Mouse (Mus musculus) gastrocnemius, postnatal 10 days (tissue): ENCODE measurements around the gene R3hdml. TPM values are rescaled to one million over a fixed set of nuclear protein-coding genes. Genes with fewer than 3 reads are reported as not detected.
"Not testable (repeated sequence)": the region's sequence is repeated elsewhere in the genome, so short reads cannot be mapped to it uniquely, and the experiment has no call there.

Experiments used
- DNase-seq: peaks from one replicate; pipeline ENCODE4 v3.0.0; 2021; ENCODE audit warnings: mixed read lengths
- long read RNA-seq, 2 experiments: library from polyadenylated mRNA; stranded (forward); transcript quantifications; one replicate each; pipeline ENCODE4 v2.0.0; 2021
- total RNA-seq, 2 experiments: library from RNA; stranded (reverse); gene quantifications; 2 replicates each; pipeline ENCODE4 v1.2.3; 2021

Gene R3hdml
- total RNA-seq = not detected
- long read RNA-seq, experiment 1 = 0 reads
- long read RNA-seq, experiment 2 = 0 reads

GRCm38 (mm10) chr2:163492018-163492417, at the start of gene R3hdml:
Gene R3hdml, plus strand, starts transcription at chr2:163492318.
- DNase-seq = no peak

GRCm38 (mm10) chr2:163443543-163443942, 48.6 kb upstream of the R3hdml start:
- DNase-seq = no peak

- DNase-seq = no peak
Observed at GRCm38 (mm10) chr2:163444017-163444416, 48.1 kb upstream of the R3hdml start.

- no peak for DNase-seq
Observed at GRCm38 (mm10) chr2:163447375-163447774, 44.7 kb upstream of the R3hdml start.

GRCm38 (mm10) chr2:163449276-163449675, 42.8 kb upstream of the R3hdml start:
- no peak for DNase-seq

GRCm38 (mm10) chr2:163450668-163451295, 41.3 kb upstream of the R3hdml start:
- DNase-seq = no peak

- no peak for DNase-seq
Observed at GRCm38 (mm10) chr2:163452738-163453137, 39.4 kb upstream of the R3hdml start.

GRCm38 (mm10) chr2:163453378-163453777, 38.7 kb upstream of the R3hdml start:
- no peak for DNase-seq

GRCm38 (mm10) chr2:163458539-163459265, 33.4 kb upstream of the R3hdml start:
- DNase-seq = peak; percentile 36

GRCm38 (mm10) chr2:163459380-163459779, 32.7 kb upstream of the R3hdml start:
- DNase-seq = peak; percentile 25

GRCm38 (mm10) chr2:163460622-163461021, 31.5 kb upstream of the R3hdml start:
- no peak for DNase-seq

- not testable (repeated sequence) for DNase-seq
Observed at GRCm38 (mm10) chr2:163461307-163461706, 30.8 kb upstream of the R3hdml start.

- DNase-seq = no peak
Observed at GRCm38 (mm10) chr2:163462386-163462785, 29.7 kb upstream of the R3hdml start.

GRCm38 (mm10) chr2:163462801-163463200, 29.3 kb upstream of the R3hdml start:
- no peak for DNase-seq

GRCm38 (mm10) chr2:163463251-163463769, 28.8 kb upstream of the R3hdml start:
- DNase-seq = no peak

GRCm38 (mm10) chr2:163463998-163464397, 28.1 kb upstream of the R3hdml start:
- DNase-seq = no peak

- no peak for DNase-seq
Observed at GRCm38 (mm10) chr2:163464562-163464961, 27.6 kb upstream of the R3hdml start.

- no peak for DNase-seq
Observed at GRCm38 (mm10) chr2:163466771-163467170, 25.3 kb upstream of the R3hdml start.

- no peak for DNase-seq
Observed at GRCm38 (mm10) chr2:163467585-163467984, 24.5 kb upstream of the R3hdml start.

- no peak for DNase-seq
Observed at GRCm38 (mm10) chr2:163468866-163469265, 23.3 kb upstream of the R3hdml start.

GRCm38 (mm10) chr2:163469711-163470110, 22.4 kb upstream of the R3hdml start:
- DNase-seq = no peak

GRCm38 (mm10) chr2:163471136-163471535, 21.0 kb upstream of the R3hdml start:
- DNase-seq = no peak

- no peak for DNase-seq
Observed at GRCm38 (mm10) chr2:163471710-163472465, 20.2 kb upstream of the R3hdml start.
